In genomic region chr5:133788006-133788405, GRCm38 (mm10) we compare ENCODE assay signal across 21 mouse cellular contexts.
A peak's percentile ranks its signal among the peaks of the same experiment; 100 is the strongest.
DNase-seq lines count a peak whose midpoint lies in the region; ATAC-seq and TF ChIP-seq lines count a peak whose summit lies in the region.
"Had no signal": no experiment of that assay in that cellular context is flagged by ENCODE, and none has a peak within 500 bp of the region (broad histone marks: within the 10 kb centered on the region; RNA-seq: fewer than 3 reads in every experiment).

No protein-coding gene starts in this region.

- TF ChIP-seq POLR2A in brain, embryonic 14.5 days (IDR thresholded peaks at IDR 0.05; ENCODE audit: borderline replicate concordance, extremely low read depth, insufficient read depth, insufficient read length, poor library complexity, severe bottlenecking): no peak

- no peak for ATAC-seq in forebrain, embryonic 14.5 days
- no peak for ATAC-seq in forebrain, embryonic 16.5 days
- no peak for ATAC-seq in hindbrain, embryonic 13.5 days (ENCODE audit: low FRiP score)
- ATAC-seq: activated CD4-positive, CD25-positive, alpha-beta regulatory T cell, adult 4 months; CD4-positive, CD25-positive, alpha-beta regulatory T cell, adult 4 months; Patski had no signal

- no peak for TF ChIP-seq CTCF in brain, embryonic 14.5 days (IDR thresholded peaks at IDR 0.05; ENCODE audit: borderline replicate concordance, extremely low read depth, insufficient read depth, insufficient read length)

- no peak overlapping the region for H3K4me2 ChIP-seq in forebrain, embryonic 14.5 days (ENCODE audit: low read length)
- H3K4me2 ChIP-seq in forebrain, embryonic 16.5 days (ENCODE audit: low read length): no peak overlapping the region
- no peak overlapping the region for H3K4me2 ChIP-seq in hindbrain, embryonic 13.5 days

- DNase-seq in forebrain, embryonic 14.5 days (ENCODE audit: low spot score): peak; percentile 57
- peak; percentile 71 for DNase-seq in heart, adult 11 months
- DNase-seq in heart, postnatal 4 days: no peak
- peak; percentile 65 for DNase-seq in brain, embryonic 14.5 days (ENCODE audit: low read depth)
- DNase-seq: adrenal gland, adult 2 months; adrenal gland, adult 8-10 months; adrenal gland, postnatal 10 days; adrenal gland, postnatal 14 days; adrenal gland, postnatal 25 days; B cell, adult 2 months; cerebellum, adult 11 months; cerebellum, adult 11-12 months; cerebellum, adult 18-20 months; cerebellum, adult 2 months had no signal

- no peaks in the 10 kb centered on the region for H3K9me3 ChIP-seq in forebrain, embryonic 14.5 days (replicated peaks; ENCODE audit: control insufficient read depth, low read length)
- no peaks in the 10 kb centered on the region for H3K9me3 ChIP-seq in forebrain, embryonic 16.5 days (ENCODE audit: control insufficient read depth, low read length)
- H3K9me3 ChIP-seq in hindbrain, embryonic 13.5 days: no peaks in the 10 kb centered on the region

- no peak overlapping the region for H3K4me3 ChIP-seq in forebrain, embryonic 14.5 days (ENCODE audit: low read depth, low read length)
- H3K4me3 ChIP-seq in forebrain, embryonic 16.5 days (replicated peaks; ENCODE audit: low read length): no peak overlapping the region
- no peak overlapping the region for H3K4me3 ChIP-seq in hindbrain, embryonic 13.5 days

- H3K27ac ChIP-seq in forebrain, embryonic 14.5 days (ENCODE audit: low read depth, low read length): no peak overlapping the region
- no peak overlapping the region for H3K27ac ChIP-seq in forebrain, embryonic 16.5 days (ENCODE audit: low read length)
- no peak overlapping the region for H3K27ac ChIP-seq in hindbrain, embryonic 13.5 days

- H3K36me3 ChIP-seq in forebrain, embryonic 14.5 days (ENCODE audit: control insufficient read depth, insufficient read depth, low read length): no peaks in the 10 kb centered on the region
- H3K36me3 ChIP-seq in forebrain, embryonic 16.5 days (ENCODE audit: control insufficient read depth, insufficient read depth): no peaks in the 10 kb centered on the region
- no peaks in the 10 kb centered on the region for H3K36me3 ChIP-seq in hindbrain, embryonic 13.5 days
- H3K36me3 ChIP-seq: G1E had no signal

- no peaks in the 10 kb centered on the region for H3K27me3 ChIP-seq in forebrain, embryonic 14.5 days (replicated peaks; ENCODE audit: control insufficient read depth, insufficient read depth, low read length)
- H3K27me3 ChIP-seq in forebrain, embryonic 16.5 days (replicated peaks; ENCODE audit: control insufficient read depth, insufficient read depth, low read length): no peaks in the 10 kb centered on the region
- H3K27me3 ChIP-seq in hindbrain, embryonic 13.5 days: no peaks in the 10 kb centered on the region
- H3K27me3 ChIP-seq: CH12.LX, Patski had no signal

- no peak overlapping the region for H3K9ac ChIP-seq in forebrain, embryonic 14.5 days (ENCODE audit: low read length)
- H3K9ac ChIP-seq in forebrain, embryonic 16.5 days (replicated peaks; ENCODE audit: low read depth, low read length): no peak overlapping the region
- no peak overlapping the region for H3K9ac ChIP-seq in hindbrain, embryonic 13.5 days

- WGBS in forebrain, embryonic 14.5 days: 66% methylated on average over 8 of the region's 8 CpGs
- WGBS in forebrain, embryonic 16.5 days: 63% methylated on average over 8 of the region's 8 CpGs
- WGBS in hindbrain, embryonic 13.5 days: 86% methylated on average over 8 of the region's 8 CpGs

- no peaks in the 10 kb centered on the region for H3K4me1 ChIP-seq in forebrain, embryonic 14.5 days (ENCODE audit: control insufficient read depth, insufficient read depth, low read length)
- 0 out of 2 replicates have a peak, but pooled peaks cover 4% of the 10 kb centered on the region for H3K4me1 ChIP-seq in forebrain, embryonic 16.5 days (replicated peaks; ENCODE audit: control insufficient read depth, insufficient read depth, low read length)
- no peaks in the 10 kb centered on the region for H3K4me1 ChIP-seq in hindbrain, embryonic 13.5 days (replicated peaks)
